Mouse (Mus musculus) MEL (cell line): ENCODE data around the gene Scimp. TPM values are rescaled to one million over a fixed set of nuclear protein-coding genes. Genes with fewer than 3 reads are reported as not detected.

Source experiments
- DNase-seq: peaks from one replicate; pipeline ENCODE4 v3.0.0; 2011; ENCODE audit warnings: low read depth, low spot score
- H3K27ac ChIP-seq: 2 replicates; pipeline ENCODE4 v1.5.1; 2012; ENCODE audit warnings: low read depth, mild to moderate bottlenecking, control low read depth, low read length, moderate library complexity; ENCODE audit not compliant: control insufficient read depth
- H3K27me3 ChIP-seq, 2 experiments: fragments of 150-350 bp in 1 of 2; sonication (generic) in 1 of 2; 2 replicates each; pipeline ENCODE4 v1.6.1; 2012; ENCODE audit warnings: low read length in 2 of 2, mild to moderate bottlenecking in 2 of 2, improper control_type of control experiment in 1 of 2, moderate library complexity in 1 of 2; ENCODE audit not compliant: insufficient read depth in 2 of 2, control insufficient read depth in 1 of 2
- H3K36me3 ChIP-seq, 2 experiments: 2 replicates each; pipeline ENCODE4 v1.6.1; 2012 to 2014; ENCODE audit warnings: low read length in 2 of 2, improper control_type of control experiment in 1 of 2, inconsistent platforms in 1 of 2, mild to moderate bottlenecking in 1 of 2; ENCODE audit not compliant: insufficient read depth in 2 of 2, control insufficient read depth in 1 of 2
- H3K4me1 ChIP-seq, 2 experiments: fragments of 150-350 bp in 1 of 2; sonication (generic) in 1 of 2; 2 replicates each; pipeline ENCODE4 v1.6.1; 2012; ENCODE audit warnings: low read length in 2 of 2, improper control_type of control experiment in 1 of 2, mild to moderate bottlenecking in 1 of 2; ENCODE audit not compliant: insufficient read depth in 2 of 2, control insufficient read depth in 1 of 2
- H3K4me3 ChIP-seq, 2 experiments: fragments of 150-350 bp in 1 of 2; sonication (generic) in 1 of 2; 2 replicates each; pipeline ENCODE4 v1.5.1; 2012; ENCODE audit warnings: low read depth in 2 of 2, low read length in 2 of 2, mild to moderate bottlenecking in 2 of 2, moderate library complexity in 2 of 2, control low read depth in 1 of 2, improper control_type of control experiment in 1 of 2; ENCODE audit not compliant: control insufficient read depth in 1 of 2, insufficient read depth in 1 of 2
- H3K79me2 ChIP-seq: 2 replicates; pipeline ENCODE4 v1.6.1; 2012; ENCODE audit warnings: mild to moderate bottlenecking, low read length, moderate library complexity; ENCODE audit not compliant: control insufficient read depth, poor library complexity, insufficient read depth
- H3K9ac ChIP-seq: 2 replicates; pipeline ENCODE4 v1.6.1; 2012; ENCODE audit warnings: low read depth, mild to moderate bottlenecking, control low read depth, low read length, moderate library complexity; ENCODE audit not compliant: control insufficient read depth, poor library complexity, severe bottlenecking
- H3K9me3 ChIP-seq: fragments of 150-350 bp; sonication (generic); replicated peaks from 2 replicates; pipeline ENCODE4 v1.6.1; 2012; ENCODE audit warnings: mild to moderate bottlenecking, low read length, improper control_type of control experiment, moderate library complexity; ENCODE audit not compliant: insufficient read depth
- CHD2 ChIP-seq: IDR thresholded peaks from 2 replicates; pipeline ENCODE4 v1.6.1; 2011; ENCODE audit warnings: low read length, improper control_type of control experiment
- GABPA ChIP-seq: IDR thresholded peaks from 2 replicates; pipeline ENCODE4 v1.6.1; 2012; ENCODE audit warnings: low read depth, mild to moderate bottlenecking, inconsistent platforms, low read length, improper control_type of control experiment, moderate library complexity
- GATA1 ChIP-seq: IDR thresholded peaks from 2 replicates; pipeline ENCODE4 v1.6.1; 2011; ENCODE audit warnings: low read depth, low read length, improper control_type of control experiment
- MAFK ChIP-seq: IDR thresholded peaks from 2 replicates; pipeline ENCODE4 v1.6.1; 2011; ENCODE audit warnings: low read depth, mild to moderate bottlenecking, low read length, improper control_type of control experiment, borderline replicate concordance
- NELFE ChIP-seq: IDR thresholded peaks from 2 replicates; pipeline ENCODE4 v1.6.1; 2011; ENCODE audit warnings: low read depth, low read length, improper control_type of control experiment
- POLR2AphosphoS2 ChIP-seq: IDR thresholded peaks from 2 replicates; pipeline ENCODE4 v1.6.1; 2011; ENCODE audit warnings: low read length, improper control_type of control experiment
- RAD21 ChIP-seq: IDR thresholded peaks from 2 replicates; pipeline ENCODE4 v1.6.1; 2011; ENCODE audit warnings: mild to moderate bottlenecking, low read depth, low read length, improper control_type of control experiment
- RCOR1 ChIP-seq: IDR thresholded peaks from 2 replicates; pipeline ENCODE4 v1.6.1; 2012; ENCODE audit warnings: low read depth, mild to moderate bottlenecking, inconsistent platforms, low read length, improper control_type of control experiment
- SIN3A ChIP-seq: IDR thresholded peaks from 2 replicates; pipeline ENCODE4 v1.6.1; 2012; ENCODE audit warnings: low read length, improper control_type of control experiment, inconsistent platforms
- TCF12 ChIP-seq: IDR thresholded peaks from 2 replicates; pipeline ENCODE4 v1.6.1; 2014; ENCODE audit warnings: low read depth, mild to moderate bottlenecking, inconsistent platforms, low read length, improper control_type of control experiment, moderate library complexity
- UBTF ChIP-seq: IDR thresholded peaks from 2 replicates; pipeline ENCODE4 v1.6.1; 2012; ENCODE audit warnings: low read depth, mild to moderate bottlenecking, inconsistent platforms, low read length, improper control_type of control experiment, moderate library complexity, borderline replicate concordance; ENCODE audit not compliant: insufficient read depth
- ZMIZ1 ChIP-seq: IDR thresholded peaks from 2 replicates; pipeline ENCODE4 v1.6.1; 2012; ENCODE audit warnings: low read depth, mild to moderate bottlenecking, inconsistent platforms, low read length, improper control_type of control experiment, moderate library complexity
- ZNF384 ChIP-seq: IDR thresholded peaks from 2 replicates; pipeline ENCODE4 v1.6.1; 2012; ENCODE audit warnings: low read depth, mild to moderate bottlenecking, inconsistent platforms, low read length, improper control_type of control experiment
- polyA plus RNA-seq, 2 experiments: library from polyadenylated mRNA; stranded (reverse) in 1 of 2; unstranded in 1 of 2; fragments of >175 nt in 1 of 2; fragments of >200 nt in 1 of 2; gene quantifications; 2 replicates each; pipeline versions ENCODE4 v1.2.1 to v1.2.4; 2012; ENCODE audit warnings: low replicate concordance in 2 of 2, low read depth in 1 of 2; ENCODE audit not compliant: insufficient read length in 2 of 2, insufficient read depth in 1 of 2, missing spikeins in 1 of 2
- total RNA-seq: library from RNA; depleted of rRNA; stranded (reverse); fragments of 300-350 nt; gene quantifications from 2 replicates; pipeline ENCODE4 v1.2.3, GENCODE M21; 2012

The Scimp gene
- total and polyA plus RNA-seq, 3 experiments: not detected

DNA sequence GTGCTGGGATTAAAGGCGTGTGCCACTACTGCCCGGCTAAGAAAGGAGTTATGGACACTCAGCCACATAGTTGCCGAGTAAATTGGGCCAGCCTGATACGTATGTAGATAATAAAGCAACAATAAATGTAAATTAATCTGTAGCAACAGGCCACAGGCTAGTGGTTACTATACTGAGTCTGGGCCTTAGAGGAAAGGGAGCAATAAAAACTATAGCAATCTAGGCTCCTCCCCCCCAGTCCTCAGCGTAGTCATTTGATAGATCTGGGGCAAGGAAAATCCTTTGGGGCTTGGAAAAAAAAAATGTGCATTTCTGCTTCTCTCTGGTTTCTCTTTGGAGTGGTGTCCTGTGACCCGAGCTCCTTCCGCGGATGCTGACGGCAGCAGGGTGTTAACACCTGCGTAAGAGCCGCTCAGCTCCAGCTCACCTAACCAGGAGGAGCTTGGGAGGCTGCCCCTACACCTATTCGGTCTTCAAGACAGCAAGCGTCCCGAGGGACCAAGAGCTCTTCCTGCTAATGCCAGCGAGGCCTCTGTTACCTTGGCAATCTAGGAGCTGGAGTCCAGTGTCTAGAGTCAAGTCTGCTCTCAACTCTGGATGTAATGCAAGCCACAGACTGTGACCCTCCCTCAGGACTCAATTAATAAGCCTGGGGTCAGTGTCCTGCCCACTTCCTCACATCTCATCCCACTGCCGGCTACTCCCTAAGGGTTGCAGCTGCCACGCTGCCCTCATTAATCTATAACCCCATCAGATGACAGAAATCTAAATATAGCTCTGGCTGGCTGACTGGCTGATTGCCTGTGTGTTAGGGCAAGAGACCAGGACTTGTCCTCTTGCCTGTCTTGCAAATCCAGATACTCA, 9.6 kb upstream of the Scimp start:
- no peaks in the 10 kb centered on the region for H3K9me3 ChIP-seq
- no peak overlapping the region for H3K4me3 ChIP-seq
- no peaks in the 10 kb centered on the region for H3K36me3 ChIP-seq
- H3K27ac ChIP-seq: no peak overlapping the region
- H3K9ac ChIP-seq: no peak overlapping the region
- H3K27me3 ChIP-seq: peaks cover 9 to 15% of the 10 kb centered on the region in 2 experiments; a peak in 3 of 4 replicates
- TF ChIP-seq MAFK: no peak
- TF ChIP-seq CHD2: no peak
- TF ChIP-seq UBTF: no peak
- no peak for TF ChIP-seq RAD21
- TF ChIP-seq GABPA: no peak
- TF ChIP-seq ZMIZ1: no peak
- TF ChIP-seq POLR2AphosphoS2: no peak
- TF ChIP-seq NELFE: no peak
- TF ChIP-seq, all 39 proteins: peak for 0
- Histone ChIP-seq H3K79me2 (no peaks in the 10 kb centered on the region), H3K4me1 (0 out of 4 replicates have a peak, but pooled peaks cover 0 to 3% of the 10 kb centered on the region in 2 experiments)
- no peak for DNase-seq

DNA sequence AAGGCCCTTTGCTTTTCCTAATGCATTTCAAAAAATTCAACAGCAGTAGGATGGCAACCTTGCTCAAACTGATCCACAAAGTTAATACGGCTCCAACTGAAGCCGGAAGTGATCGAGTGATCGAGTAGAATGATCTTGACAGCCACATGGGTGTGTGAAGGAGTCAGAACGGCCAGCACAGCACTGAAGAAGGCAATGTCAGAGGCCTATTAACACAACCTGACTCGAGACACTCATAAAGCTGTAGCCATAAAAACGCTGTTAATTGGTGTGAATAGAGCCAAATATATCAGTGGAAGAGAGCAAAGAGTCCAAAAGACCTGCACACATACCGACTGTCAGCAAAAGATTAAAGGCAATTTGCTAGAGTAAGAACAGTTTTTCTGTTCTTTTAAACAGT, 7.7 kb upstream of the Scimp start:
- no peaks in the 10 kb centered on the region for H3K79me2 ChIP-seq
- no peaks in the 10 kb centered on the region for H3K9me3 ChIP-seq
- H3K36me3 ChIP-seq: peaks cover 0 to 2% of the 10 kb centered on the region in 2 experiments; a peak in 2 of 4 replicates
- no peak overlapping the region for H3K9ac ChIP-seq
- H3K27ac ChIP-seq: no peak overlapping the region
- TF ChIP-seq SIN3A (no peak), RCOR1 (no peak)
- TF ChIP-seq, all 39 proteins: peak for 0
- Histone ChIP-seq H3K4me1 (0 out of 4 replicates have a peak, but pooled peaks cover 0 to 5% of the 10 kb centered on the region in 2 experiments), H3K27me3 (peaks cover 9 to 16% of the 10 kb centered on the region in 2 experiments; a peak in 3 of 4 replicates), H3K4me3 (no peak overlapping the region)
- no peak for DNase-seq

DNA sequence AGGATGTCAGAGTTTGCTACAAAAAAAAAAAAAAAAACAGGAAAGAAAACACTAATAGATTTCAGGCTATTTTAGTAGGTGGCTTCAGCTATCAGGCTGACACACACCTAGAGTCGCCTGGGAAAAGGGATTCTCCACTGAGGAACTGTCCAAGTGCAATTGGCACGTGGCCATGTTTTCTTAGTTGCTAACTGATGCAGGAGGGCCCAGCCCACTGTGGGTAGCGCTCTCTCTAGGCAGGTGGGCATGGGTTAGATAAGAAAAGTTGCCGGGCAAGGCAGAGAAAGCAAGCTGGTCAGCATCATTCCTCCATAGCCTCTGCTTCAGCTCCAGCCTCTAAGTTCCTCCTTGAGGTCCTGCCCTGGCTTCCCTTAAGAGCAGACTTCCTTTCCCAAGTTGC, 4.4 kb upstream of the Scimp start:
- H3K9me3 ChIP-seq: no peaks in the 10 kb centered on the region
- 0 out of 2 replicates have a peak, but pooled peaks have one; percentile 10 for TF ChIP-seq ZNF384
- 0 out of 2 replicates have a peak, but pooled peaks have one; percentile 6 for TF ChIP-seq GATA1
- TF ChIP-seq TCF12: no peak
- H3K27ac ChIP-seq: no peak overlapping the region
- H3K4me1 ChIP-seq: 0 out of 4 replicates have a peak, but pooled peaks cover 0 to 9% of the 10 kb centered on the region in 2 experiments
- no peak overlapping the region for H3K9ac ChIP-seq
- DNase-seq: peak; percentile 24
- H3K27me3 ChIP-seq: peaks cover 4 to 5% of the 10 kb centered on the region in 2 experiments
- no peaks in the 10 kb centered on the region for H3K79me2 ChIP-seq
- no peak overlapping the region for H3K4me3 ChIP-seq
- H3K36me3 ChIP-seq: peaks cover 0 to 2% of the 10 kb centered on the region in 2 experiments; a peak in 2 of 4 replicates
